Mouse (Mus musculus): ENCODE measurements at regions not wholly inside any gene's neighbourhood (a gene's known extent, or its start where the extent isn't known, plus 50 kb on each side); places are given as distances from the start of the nearest gene placed in this dataset.
"Not testable (repeated sequence)": the region's sequence is repeated elsewhere in the genome, so short reads cannot be mapped to it uniquely, and the experiment has no call there.

DNA sequence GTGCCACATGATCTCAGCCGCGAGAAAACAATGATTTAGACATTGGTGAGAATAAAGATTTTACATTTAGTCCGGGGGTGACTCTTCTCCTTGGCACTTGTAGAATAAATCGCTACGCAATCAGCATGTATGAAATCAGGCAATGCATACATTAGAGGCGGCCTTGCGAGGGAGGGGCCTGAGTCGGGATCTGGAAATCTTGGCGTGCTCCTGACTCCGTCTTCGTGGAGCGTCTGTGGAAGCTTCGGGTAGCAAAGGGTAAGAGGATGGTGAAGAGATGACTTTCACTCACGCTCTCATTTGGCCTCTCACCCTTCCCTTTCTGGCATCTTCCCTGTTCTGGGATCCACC, 167.1 kb downstream of the Nkx6-1 start:
- DNase-seq (ENCODE audit: low spot score) = no peak

DNA sequence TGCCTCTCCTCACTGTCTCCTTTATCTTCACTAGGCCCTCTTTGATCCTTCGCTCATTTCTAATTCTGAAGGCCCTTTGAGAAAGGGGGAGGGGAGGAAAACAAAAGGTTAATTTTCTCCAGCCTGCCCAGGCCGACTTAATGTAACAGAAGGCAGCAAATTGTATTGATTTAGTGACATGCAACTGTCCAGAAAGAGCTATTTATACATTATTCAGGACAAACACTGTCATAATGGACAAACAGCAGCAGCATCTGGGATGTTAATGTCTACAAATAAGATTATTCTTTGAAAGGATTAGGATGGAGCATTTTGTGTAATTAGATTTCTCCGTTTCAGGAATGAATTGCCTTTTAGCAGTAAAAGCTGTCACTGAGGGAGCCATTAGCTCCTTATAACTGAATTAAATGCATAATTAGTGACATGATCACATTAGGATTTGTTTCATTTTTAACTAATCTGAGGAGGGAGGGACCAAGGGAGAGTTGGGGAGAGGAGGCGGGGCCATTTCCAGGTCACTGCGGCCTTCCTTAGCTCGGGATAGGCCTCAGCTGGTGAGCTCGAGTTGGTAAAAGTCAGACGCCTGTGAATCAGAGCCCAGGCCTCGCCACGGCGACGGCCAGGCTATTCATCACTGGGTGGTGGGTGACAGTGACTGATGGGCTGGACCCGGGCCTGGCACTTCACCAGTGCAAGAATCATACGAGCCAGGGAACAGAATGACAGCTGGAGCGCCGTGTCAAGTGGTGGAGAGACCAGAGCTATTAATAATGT, 167.7 kb downstream of the Nkx6-1 start:
- DNase-seq (ENCODE audit: low spot score) = no peak

DNA sequence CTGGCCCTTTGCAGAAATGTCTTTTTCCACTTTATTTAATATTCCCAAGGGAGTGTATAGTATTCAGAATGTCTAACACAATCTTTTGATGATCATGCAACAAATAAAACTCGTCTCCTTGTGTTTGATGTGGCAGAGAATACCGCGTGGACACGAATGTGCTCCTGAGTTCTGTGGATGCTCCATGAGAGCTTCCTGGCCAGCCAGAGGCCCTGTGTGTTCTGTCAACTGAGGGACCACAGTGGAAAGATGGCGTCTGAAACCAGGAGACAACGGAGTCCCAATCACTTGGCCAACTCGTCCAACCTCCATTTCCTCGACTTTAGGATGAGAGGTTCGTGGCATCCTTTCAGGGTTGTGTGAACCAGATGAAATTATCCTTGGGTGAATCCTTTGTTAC, 168.6 kb downstream of the Nkx6-1 start:
- DNase-seq (ENCODE audit: low spot score) = no peak

DNA sequence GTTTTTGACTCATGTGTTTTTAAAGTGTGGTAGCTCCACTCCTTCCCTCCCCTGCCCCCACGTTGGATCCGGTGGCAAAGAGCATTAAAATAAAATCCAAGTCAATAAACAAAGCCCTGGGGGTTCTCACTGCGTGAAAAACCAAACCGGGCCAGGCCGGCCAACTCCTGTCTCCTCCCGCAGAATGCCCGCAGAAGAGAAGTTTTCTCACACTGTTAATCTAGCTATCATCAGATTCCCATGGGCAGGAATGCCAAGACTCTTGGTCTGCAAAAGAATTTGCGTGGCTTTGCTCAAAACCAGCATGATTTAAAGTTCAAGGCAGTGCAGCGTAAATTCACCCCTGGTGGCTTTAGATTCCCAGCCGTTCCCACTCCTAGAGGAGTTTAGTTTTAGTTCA, 219.0 kb downstream of the Nkx6-1 start:
- no peak for DNase-seq (ENCODE audit: low spot score)

DNA sequence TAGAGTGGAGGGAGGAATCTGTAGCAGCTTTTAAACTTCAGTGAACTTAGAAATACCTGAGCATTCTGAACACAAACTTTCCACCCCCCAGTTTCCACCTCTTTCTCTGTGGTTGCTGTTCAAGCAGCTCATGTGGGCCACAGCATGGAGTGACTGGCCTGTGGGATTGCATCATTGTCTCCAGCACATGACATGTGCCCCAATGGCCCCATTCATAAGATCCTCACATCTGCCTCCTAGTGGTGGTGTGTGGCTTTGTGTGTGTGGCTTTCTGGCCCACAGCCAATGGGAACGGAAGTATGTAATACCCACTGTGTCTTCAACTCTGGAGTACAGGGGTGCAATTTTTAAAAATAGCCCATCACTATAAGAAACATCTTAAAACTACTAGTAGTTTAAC, 223.0 kb downstream of the Nkx6-1 start:
- no peak for DNase-seq (ENCODE audit: low spot score)

DNA sequence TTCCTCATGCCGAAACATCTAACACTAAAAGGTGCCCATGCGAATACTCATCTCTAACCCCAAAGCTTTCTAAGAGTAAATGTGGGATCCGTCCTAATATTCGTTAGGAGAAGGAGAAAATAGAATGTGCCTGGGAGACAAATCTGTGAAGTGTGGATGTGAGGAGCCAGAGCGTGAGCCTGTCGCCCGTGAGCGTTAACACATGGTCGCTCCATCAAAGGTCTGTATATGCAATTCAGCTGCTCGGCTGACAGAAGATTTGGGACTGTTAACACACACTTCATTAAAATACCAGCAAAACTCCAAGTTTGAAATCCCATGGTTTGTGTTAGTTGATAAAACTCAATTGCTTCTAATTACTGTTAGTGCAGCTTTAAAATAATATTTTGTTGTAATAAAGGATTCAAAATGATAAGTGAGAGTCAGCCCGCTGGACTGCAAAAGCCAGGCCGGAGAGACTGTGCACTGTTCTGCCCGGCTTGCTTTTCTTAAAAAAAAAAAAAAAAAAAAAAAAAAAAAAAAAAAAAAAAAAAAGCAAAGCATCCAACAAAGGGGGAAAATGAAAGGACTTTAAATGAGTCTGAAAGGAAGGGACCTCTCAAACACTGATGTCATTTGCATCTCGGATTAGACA, 227.0 kb downstream of the Nkx6-1 start:
- no peak for DNase-seq (ENCODE audit: low spot score)

DNA sequence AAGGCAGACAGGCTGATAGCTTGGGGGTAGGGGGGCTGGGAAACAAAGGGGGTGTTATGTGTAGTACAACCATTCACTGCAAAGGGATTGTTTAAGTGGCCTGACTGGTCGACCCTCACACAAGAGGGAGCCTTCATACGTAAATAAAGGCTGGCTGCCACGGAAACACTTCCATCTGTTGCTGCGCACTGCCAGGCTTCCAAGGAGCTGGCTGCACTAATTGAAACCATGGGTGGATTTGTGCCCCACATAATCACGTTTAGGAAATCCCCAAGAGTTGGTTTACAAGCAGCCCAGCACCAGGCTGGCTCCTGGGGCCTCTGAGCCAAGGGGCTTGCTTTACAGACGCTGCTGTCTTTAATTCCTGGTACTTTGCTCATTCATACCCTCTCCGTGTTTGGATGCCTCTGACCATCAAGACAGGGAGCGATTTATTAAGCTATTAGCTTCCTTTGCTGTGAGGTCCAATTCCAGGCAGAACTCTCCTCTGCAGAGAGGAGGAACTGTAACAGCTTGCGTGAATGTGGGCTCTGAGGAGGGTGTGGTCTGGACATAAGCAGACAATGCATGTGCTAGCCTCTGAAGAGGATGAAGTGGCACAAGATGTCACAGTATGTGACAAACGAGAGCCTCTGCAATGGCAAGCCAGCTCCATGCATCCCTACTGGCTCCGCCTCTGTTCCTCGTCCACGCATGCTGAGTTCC, 238.6 kb downstream of the Nkx6-1 start:
- no peak for DNase-seq (ENCODE audit: low spot score)

DNA sequence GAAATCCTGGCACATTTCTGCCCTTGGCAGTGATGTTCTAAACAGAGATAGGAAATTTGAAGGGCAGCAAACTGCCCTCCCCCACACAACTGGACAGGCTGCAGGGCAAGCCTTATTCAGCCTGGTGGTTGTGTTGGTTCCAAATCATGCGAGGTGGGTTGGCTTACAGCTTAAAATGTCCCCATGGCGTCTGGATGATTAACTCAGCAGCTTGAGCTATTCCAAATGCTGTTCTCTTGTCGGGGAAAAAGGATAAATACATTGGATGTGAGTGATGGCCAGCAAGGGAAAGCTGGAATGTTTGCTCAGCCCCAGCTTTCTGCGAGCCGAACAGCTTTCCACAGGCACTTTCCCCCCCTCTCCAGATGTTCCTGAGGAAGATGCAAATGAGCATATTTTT, 280.5 kb downstream of the Nkx6-1 start:
- no peak for DNase-seq (ENCODE audit: low spot score)

DNA sequence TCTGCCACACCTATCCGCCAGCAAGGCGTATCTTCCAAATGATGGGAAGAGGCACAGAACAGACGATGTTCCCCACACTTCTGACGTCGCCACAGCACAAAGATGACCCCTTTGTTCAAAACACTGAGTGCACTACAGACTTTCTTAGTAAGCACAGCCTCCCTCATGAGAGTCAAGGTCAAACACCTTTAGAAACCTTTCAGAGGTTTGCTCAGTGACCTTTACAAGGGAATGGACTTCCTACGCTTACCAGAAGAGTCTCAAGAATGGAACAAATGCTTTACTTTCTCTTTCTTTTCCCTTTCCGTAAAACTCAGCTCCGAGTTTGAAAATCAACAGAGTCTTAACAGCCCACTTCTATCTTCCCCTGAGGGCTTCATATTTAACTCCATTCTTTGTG, 283.4 kb downstream of the Nkx6-1 start:
- DNase-seq (ENCODE audit: low spot score) = no peak

DNA sequence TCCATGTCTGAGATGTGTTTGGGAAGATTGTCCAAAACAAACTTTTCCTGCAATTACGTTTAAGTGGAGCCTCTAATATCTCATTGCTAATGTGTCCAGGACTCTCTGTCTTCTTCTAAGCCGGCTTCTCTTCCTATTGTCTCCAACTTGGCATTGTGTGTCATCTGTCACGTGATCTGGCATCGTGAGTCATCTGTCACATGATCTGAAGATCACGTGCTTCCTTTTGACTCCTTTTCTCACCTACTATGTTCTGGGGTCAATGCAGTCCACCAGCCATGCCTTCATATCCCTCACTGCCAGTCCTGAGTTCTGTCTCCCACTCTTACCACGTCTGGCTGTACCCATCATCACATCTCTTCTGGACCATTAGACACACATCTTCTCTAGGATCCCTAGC, 288.1 kb downstream of the Nkx6-1 start:
- no peak for DNase-seq (ENCODE audit: low spot score)

DNA sequence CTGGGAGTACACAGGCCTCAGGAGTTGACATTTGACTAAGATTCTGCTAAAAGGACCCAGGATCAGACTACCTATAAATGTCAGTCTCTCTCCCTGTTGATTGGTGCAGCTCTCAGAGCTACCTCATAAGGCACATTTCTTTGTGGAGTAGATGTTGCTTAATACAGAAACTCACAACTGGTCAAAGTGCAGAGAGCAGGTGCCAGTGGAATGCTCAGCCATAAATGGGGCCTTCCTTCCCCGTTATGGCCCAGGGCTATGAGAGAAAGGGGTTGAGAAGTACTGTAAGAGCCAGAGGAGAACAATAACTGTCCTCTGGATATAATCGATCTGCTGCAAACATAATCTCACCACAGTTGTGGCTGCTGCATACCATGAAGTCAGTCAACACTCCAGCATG, 290.7 kb downstream of the Nkx6-1 start:
- no peak for DNase-seq (ENCODE audit: low spot score)

DNA sequence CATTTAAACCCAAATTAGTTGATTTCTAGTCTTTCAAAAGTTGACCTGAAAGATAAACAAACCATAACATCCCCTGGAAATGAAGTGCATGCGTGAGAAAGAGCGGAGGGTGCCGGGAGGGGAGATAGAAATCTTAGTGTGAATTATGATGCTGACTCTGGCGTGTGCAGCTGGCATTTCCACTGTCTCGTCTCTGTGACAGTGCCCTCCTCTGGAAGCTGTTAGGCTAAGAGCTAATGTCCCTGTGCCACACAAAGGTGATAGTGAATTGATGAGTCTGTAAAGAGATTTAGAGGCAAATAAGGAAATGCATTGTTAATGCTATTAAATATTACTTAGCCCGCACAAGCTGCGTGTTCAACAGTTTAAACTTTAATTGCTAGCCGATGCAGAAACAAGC, 292.6 kb downstream of the Nkx6-1 start:
- no peak for DNase-seq (ENCODE audit: low spot score)

DNA sequence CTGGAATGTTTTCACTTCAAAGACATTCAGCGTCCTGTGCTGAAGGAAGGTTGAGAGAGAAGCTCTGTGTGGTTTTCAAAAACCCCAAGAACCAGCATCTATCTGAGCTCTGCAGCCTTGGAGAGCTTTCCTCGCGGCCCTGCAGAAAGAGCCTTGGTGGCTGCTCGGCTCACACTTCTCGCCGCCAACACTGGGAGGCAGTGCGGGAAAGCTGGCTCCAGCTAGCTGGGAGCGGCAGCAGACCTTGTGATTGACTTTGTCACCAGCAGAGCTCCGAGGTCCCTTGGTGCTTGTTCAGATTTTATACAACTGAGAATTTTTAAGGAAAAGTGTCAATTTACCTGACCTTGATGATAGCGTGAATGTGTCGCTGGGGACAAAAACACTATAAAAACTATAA, 299.4 kb downstream of the Nkx6-1 start:
- DNase-seq (ENCODE audit: low spot score) = no peak

DNA sequence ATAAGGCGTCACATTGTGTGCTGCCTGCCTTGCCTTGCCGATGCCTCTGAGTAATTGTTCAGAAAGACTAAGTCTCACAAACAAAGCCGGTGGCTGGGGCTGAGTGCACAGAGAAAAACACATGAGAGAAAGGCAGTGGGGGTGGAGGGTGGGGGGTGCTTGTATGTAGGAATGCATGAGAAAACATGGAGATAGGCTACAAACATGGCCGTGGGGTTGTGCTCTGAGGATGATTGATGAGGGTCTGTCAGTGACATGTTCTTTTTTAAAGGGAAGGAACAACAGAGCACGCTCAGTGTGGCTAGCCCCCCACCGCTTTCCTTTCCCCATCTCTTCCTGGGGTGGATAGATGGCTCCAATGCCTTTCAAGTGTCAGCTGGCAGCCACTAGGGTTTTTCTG, 304.8 kb downstream of the Nkx6-1 start:
- no peak for DNase-seq (ENCODE audit: low spot score)

DNA sequence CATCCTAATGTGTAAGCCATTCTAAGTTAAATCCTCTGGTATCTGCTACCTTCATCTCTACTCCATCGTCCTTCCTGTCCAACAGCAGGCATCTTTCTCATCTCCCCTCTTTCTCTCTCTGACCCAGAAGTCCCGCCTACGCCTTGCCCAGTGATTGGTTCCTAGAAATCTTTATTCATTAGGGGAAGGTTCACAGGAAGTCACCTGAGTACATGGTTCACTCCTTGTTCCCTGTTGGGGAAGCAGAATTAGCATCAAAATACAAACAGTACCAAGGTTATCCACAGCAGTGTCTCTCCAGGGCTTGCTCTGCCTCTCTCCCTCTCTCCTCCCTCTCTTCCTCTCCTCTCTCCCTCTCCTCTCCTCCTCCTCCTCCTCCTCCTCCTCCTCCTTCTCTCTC, 319.4 kb downstream of the Nkx6-1 start:
- DNase-seq (ENCODE audit: low spot score) = no peak

DNA sequence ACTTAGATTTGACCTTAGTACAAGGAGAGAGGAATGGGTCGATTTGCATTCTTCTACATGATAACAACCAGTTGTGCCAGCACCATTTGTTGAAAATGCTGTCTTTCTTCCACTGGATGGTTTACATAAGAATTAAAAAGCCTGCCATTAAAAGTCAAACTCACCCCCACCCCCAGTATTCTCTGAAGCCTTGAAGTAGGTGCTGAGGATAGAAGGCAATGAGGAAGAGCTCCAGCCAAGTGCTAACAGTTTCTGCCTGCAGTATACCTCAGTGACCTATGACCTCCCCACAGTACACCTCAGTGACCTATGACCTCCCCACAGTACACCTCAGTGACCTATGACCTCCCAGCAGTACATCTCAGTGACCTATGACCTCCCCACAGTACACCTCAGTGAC, 328.4 kb downstream of the Nkx6-1 start:
- not testable (repeated sequence) for DNase-seq (ENCODE audit: low spot score)

DNA sequence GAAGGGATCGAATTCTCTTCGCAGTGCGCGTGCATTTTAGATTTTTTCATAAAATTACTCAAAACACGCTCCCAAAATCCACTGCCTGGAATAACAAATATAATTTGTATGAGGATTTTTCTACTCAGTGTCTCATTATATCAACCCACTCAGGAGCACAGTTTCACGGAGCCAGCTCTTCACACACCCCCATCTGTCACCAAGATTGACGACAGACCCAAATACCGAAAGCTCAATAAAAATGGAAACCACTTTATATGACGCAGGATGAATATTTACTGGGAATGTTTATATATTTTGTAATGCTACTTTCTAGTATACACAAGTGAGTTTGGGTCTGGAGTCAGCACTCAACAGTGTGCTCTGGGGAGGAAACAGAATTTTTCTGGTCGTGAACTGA, 333.0 kb downstream of the Nkx6-1 start:
- DNase-seq (ENCODE audit: low spot score) = no peak

DNA sequence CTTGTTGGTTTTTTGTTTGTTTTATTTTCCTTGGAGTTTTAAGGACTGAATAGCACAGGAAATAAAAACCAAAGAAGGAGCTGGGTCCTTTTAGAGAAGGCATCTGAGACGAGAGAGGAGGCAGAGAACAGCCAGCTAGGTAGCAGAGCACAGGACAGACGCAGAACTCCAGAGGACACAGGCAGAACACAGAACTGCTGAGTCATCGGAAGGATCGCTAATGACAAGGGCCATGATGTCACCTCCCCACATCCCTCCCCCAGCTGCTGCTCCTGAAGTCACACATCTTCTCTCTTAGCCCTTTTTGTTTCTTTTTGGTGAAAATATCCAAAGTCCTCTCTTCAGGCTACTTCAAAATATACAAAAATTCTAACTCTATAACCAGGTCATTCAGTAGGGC, 338.7 kb downstream of the Nkx6-1 start:
- DNase-seq (ENCODE audit: low spot score) = no peak

DNA sequence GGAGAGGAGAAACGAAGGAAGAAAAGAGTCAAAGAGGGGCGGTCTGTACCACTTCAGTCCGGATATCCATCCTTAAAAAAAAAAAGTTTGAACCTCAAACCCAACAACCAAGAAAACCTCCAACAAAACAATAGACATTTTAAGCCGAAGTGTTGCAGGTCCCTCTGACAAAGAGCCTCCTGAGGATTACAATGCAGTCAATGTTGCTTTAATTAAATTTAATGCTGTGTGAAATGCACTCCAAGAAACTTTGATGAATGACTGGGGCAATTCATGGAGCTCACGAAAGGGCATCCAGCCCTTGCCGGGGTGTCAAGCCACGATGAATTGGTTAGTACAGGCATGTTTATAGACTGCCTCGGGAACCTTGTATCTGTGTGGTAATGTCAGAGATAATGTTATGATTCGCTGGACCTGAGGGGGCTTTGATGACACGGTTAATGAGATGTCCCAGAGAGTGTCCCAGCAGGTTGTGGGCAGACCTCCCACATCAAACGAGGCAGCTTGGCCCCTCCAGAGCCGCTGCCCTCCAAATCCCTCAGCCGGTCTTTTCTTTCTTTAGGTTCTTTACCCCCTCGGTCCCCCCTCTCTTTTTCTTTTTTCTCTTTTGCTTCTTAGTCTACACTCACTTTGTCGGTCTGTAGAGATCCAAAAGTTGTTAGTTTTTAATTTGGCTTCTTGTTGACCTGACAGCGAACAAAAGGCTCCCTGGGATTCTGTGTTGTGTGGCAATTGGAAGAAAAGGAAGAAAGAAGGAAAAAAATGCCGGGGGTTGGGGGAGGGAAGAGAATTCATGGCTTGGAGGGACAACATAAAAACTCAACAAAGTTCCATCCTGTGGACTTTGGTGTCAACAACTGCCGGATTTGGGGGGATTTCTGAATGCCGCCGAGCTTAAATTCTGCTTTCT, 341.5 kb downstream of the Nkx6-1 start:
- DNase-seq (ENCODE audit: low spot score) = no peak

DNA sequence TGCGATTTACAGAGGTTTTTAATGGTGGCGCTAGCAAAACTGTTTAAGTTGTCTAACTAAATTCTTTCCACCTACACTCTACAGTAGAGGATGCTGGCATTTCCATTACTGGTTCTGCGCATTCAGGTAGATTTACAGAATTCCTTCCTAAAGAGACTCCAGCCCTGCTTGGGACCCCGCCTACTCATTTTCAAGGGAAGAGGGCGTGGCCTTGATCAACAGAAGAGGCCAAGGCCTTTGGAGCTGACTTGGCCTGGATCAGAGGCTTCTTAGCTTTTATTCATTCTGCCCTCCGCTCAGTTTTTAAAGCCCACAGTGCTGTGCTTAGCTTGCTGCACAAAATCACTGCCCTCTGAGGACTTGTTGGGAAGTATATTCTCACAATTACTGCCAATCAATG, 364.8 kb downstream of the Nkx6-1 start:
- DNase-seq (ENCODE audit: low spot score) = no peak

DNA sequence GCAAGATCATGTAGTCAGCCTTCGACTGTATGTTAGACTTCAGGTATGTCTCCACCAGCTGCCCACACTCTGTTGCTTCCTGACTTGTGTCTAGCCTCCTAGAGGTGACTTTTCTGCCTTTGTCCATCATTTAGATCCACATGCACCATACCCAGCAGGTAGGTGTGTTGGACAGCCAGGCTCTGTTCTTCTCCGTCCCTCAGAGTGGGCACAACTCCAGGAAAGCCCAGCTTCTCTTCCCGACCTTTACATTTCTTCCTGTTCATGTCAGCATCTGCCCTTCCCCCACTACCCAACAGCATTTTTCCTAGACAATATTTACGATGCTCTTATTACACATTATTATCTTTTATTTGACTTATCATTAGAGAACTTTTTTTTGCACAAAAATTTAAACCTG, 366.4 kb downstream of the Nkx6-1 start:
- DNase-seq (ENCODE audit: low spot score) = no peak

Data from thymus, postnatal 0 days (tissue).